Mouse (Mus musculus) E14TG2a.4 (cell line): Measurements from ENCODE around the gene Tnn.

ENCODE experiments used
- H3K27me3 ChIP-seq: 2 replicates; pipeline ENCODE4 v1.6.1; 2014; ENCODE audit warnings: low read length, control low read depth; ENCODE audit not compliant: insufficient read depth
- H3K36me3 ChIP-seq: 2 replicates; pipeline ENCODE4 v1.6.1; 2014; ENCODE audit warnings: low read length, control low read depth; ENCODE audit not compliant: insufficient read depth
- H3K4me1 ChIP-seq: replicated peaks from 2 replicates; pipeline ENCODE4 v1.6.1; 2014; ENCODE audit warnings: low read depth, low read length, control low read depth
- H3K4me3 ChIP-seq: replicated peaks from 2 replicates; pipeline ENCODE4 v1.5.1; 2014; ENCODE audit warnings: mild to moderate bottlenecking, low read length
- H3K9me3 ChIP-seq: 2 replicates; pipeline ENCODE4 v1.6.1; 2014; ENCODE audit warnings: low read length, control low read depth
- CTCF ChIP-seq: conservative IDR thresholded peaks from 2 replicates; pipeline ENCODE4 v1.5.1; 2014; ENCODE audit warnings: low read length
- NANOG ChIP-seq: IDR thresholded peaks from 2 replicates; pipeline ENCODE4 v1.6.1; 2014; ENCODE audit warnings: borderline replicate concordance, low read length, mixed read lengths
- POU5F1 ChIP-seq: IDR thresholded peaks from 2 replicates; pipeline ENCODE4 v1.6.1; 2014; ENCODE audit warnings: low read length, borderline replicate concordance

Gene Tnn

DNA sequence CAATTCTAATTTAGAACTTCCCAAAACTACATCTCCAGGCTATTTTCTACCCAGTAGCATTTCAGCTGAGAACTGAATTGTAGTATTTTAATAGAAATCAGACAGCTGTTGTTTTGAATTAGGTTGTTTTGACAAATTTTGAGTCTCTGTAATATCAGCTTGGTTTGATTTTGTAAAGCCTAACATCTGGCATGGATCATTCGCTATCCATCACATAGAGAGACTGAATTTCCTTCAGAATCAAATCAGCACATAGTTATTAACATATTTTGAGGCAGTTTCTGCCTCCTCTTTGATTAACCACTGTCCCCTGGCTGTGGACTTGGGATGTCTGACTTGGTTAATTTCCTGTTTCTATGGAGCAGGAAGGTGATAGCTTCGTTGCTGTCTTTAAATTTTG lies 44.8 kb downstream of the Tnn start:
- H3K4me3 ChIP-seq: no peak overlapping the region
- no peak for TF ChIP-seq NANOG
- TF ChIP-seq CTCF: no peak
- no peak for TF ChIP-seq POU5F1
- no peaks in the 10 kb centered on the region for H3K36me3 ChIP-seq
- no peaks in the 10 kb centered on the region for H3K4me1 ChIP-seq
- H3K9me3 ChIP-seq: no peaks in the 10 kb centered on the region
- no peaks in the 10 kb centered on the region for H3K27me3 ChIP-seq

DNA sequence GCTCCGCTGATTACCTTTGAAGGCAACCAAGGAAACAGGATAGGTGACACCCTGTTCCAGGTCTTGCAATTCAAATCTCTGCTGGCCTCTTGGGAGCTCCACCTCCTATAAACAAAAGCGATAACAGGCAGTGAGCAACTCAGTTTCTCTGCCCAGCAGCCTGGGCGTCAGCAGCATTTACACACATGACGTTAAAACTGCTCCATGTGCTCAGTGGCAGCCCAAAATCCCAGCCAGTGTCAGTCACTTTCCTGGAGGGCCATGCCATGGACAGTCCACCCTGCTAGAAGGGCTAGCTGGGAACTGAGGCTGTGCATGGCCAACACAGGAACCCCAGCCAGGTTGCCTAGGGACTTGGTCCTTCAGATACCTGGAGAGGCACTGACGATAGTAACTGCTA lies 48.0 kb downstream of the Tnn start:
- no peaks in the 10 kb centered on the region for H3K27me3 ChIP-seq
- TF ChIP-seq CTCF (no peak), POU5F1 (no peak), NANOG (no peak)
- H3K4me3 ChIP-seq: no peak overlapping the region
- H3K4me1 ChIP-seq: no peaks in the 10 kb centered on the region
- no peaks in the 10 kb centered on the region for H3K9me3 ChIP-seq
- H3K36me3 ChIP-seq: no peaks in the 10 kb centered on the region

DNA sequence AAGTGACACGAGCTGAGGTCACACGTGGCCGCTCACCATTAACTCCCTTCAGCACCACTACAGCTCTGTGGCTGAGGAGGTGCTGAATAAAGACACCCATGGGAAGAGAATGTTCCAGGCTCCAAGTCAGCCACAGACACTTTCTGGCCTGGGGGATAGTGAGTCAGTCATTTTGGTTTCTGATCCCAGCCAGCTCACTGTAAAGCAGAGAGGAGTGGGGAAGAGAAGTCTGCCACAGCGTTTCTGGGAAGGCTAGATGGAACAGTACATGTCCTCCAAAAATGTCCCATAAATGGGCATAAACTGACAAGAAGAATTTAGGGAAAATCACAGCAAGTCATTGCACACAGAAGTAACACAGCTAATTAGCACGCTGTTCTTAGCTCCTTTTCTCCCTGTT lies 52.4 kb downstream of the Tnn start:
- H3K9me3 ChIP-seq: no peaks in the 10 kb centered on the region
- H3K4me1 ChIP-seq: no peaks in the 10 kb centered on the region
- no peaks in the 10 kb centered on the region for H3K27me3 ChIP-seq
- TF ChIP-seq POU5F1 (no peak), NANOG (no peak), CTCF (no peak)
- H3K4me3 ChIP-seq: no peak overlapping the region
- no peaks in the 10 kb centered on the region for H3K36me3 ChIP-seq

DNA sequence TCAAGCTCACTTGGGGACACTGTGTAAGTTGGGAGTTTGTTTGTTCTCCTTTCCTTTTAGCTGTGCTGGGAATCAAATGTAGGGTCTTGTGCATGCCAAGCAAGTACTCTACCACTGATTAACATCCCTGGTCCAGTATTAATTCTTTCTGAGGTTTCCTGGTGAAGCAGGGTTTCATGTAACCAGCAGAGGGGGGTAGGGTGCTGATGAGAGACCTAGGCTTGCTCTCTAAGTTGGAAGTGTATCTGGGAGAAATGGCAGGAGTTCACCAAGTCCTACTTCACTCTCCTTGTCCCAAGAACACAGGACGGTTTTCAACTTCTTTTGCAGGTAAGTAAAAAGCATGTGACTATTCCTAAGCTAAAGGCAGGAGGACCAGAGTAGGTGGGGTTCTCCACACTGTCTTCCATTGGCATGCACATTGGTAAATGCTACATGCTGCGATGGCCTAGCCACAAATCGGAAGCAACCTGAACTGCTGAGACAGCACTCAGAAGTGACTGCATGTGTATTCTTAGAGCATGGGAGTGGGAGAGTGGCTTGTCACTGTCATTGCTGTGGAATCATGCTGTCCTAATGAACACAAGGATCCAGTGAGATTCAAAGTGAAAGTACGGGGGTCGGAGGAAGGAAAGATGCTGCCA lies 53.6 kb downstream of the Tnn start:
- Histone ChIP-seq H3K27me3 (no peaks in the 10 kb centered on the region), H3K36me3 (no peaks in the 10 kb centered on the region), H3K4me1 (no peaks in the 10 kb centered on the region), H3K9me3 (no peaks in the 10 kb centered on the region), H3K4me3 (no peak overlapping the region)
- TF ChIP-seq NANOG (no peak), POU5F1 (no peak), CTCF (0 out of 2 replicates have a peak, but pooled peaks have one; percentile 14)

DNA sequence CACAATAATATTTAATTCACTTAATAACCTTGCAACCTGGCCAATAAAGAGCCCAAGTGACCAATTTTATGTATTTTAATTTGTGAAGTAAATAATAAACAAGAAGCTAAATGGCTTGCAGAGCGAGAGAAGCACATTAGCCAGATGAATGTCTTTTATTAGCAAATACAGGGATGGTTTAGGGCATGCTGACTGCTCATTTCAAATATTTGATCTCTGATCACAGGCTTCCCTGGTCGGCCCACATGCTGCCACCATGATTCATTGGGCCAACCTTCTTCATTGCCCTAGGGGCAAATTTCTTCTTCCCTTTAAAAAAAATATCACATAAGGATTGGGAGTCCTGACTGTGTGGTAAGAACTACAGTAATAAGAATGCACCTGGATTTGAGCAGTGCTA lies 66.7 kb downstream of the Tnn start:
- H3K36me3 ChIP-seq: no peaks in the 10 kb centered on the region

DNA sequence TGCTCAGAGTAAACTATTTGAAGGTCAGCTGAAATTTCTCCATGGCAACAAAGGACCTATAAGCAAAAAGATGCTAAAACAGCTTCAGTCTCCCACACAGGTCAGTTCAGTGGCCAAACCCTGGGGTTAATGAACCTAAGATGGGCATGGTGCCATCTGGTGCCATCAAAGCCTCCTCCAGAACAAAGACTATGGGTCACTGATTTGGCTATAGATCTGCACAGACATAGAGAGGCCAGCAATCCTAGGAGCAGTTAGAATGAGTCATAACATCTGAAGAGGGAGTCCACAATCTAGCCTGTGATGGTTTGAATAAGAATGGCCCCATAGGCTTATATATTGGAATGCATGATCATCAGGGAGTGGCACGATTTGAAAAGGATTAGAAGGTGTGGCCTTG lies 69.1 kb downstream of the Tnn start:
- H3K9me3 ChIP-seq: no peaks in the 10 kb centered on the region
- TF ChIP-seq CTCF (no peak), NANOG (no peak), POU5F1 (no peak)
- no peaks in the 10 kb centered on the region for H3K4me1 ChIP-seq
- no peak overlapping the region for H3K4me3 ChIP-seq
- H3K27me3 ChIP-seq: no peaks in the 10 kb centered on the region
- H3K36me3 ChIP-seq: no peaks in the 10 kb centered on the region

More for the DNA sequence above, 66.7 kb downstream of the Tnn start:
- Histone ChIP-seq H3K9me3 (no peaks in the 10 kb centered on the region), H3K4me1 (no peaks in the 10 kb centered on the region), H3K4me3 (no peak overlapping the region), H3K27me3 (no peaks in the 10 kb centered on the region)
- no peak for TF ChIP-seq POU5F1

DNA sequence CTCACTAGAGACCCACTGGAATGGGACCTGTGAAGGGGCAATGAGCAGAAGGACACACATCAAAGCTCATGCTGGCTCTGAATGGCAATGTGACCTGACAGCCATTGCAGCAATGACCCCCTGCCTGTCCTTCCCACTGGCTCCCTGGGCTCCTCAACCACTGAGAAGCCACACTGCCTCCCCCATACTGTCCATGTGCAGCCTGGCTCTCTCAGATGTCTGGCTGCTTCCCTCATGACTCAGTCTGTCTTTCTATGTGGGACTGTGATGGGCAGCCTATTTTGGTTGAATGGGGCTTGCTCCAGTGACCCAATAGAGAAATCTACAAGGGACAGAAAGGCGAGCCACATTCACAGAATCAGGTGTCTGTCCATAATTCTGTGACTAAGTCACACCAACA lies 70.7 kb downstream of the Tnn start:
- no peaks in the 10 kb centered on the region for H3K9me3 ChIP-seq
- H3K27me3 ChIP-seq: no peaks in the 10 kb centered on the region
- H3K4me3 ChIP-seq: no peak overlapping the region
- TF ChIP-seq CTCF: no peak
- H3K36me3 ChIP-seq: no peaks in the 10 kb centered on the region
- H3K4me1 ChIP-seq: no peaks in the 10 kb centered on the region

DNA sequence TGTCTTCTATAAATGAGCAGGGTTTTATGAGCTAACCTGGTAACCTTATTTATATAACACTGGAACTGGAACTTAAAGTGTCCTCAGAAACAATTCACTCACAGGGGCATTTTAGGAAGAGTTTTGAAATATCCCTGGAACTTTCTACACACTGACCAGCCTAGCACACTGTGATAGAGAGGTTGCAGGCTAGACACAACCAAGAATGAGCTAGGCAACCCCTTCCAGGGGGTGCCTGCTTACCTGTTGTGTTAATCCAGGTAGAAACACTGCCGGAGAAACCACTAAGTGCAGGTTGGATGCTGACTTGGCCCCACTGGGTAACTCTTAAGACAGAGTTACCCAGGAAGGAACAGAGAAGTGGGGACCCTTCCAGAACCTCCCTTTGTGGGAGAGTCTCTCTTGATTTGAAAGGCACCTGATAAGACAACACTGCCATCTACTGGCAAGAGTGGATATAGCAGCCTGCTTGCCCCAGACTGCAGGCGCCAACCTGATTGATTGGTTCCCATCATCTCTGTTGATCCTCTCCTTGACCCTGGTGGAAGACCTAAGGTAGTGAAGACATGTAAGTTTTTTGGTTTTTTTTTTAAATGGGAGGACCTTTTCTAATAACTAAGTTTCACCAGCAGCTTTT lies 72.5 kb downstream of the Tnn start:
- Histone ChIP-seq H3K36me3 (no peaks in the 10 kb centered on the region), H3K27me3 (no peaks in the 10 kb centered on the region), H3K4me3 (no peak overlapping the region), H3K4me1 (no peaks in the 10 kb centered on the region), H3K9me3 (no peaks in the 10 kb centered on the region)
- TF ChIP-seq CTCF: peak; percentile 73
- no peak for TF ChIP-seq NANOG
- TF ChIP-seq POU5F1: no peak

DNA sequence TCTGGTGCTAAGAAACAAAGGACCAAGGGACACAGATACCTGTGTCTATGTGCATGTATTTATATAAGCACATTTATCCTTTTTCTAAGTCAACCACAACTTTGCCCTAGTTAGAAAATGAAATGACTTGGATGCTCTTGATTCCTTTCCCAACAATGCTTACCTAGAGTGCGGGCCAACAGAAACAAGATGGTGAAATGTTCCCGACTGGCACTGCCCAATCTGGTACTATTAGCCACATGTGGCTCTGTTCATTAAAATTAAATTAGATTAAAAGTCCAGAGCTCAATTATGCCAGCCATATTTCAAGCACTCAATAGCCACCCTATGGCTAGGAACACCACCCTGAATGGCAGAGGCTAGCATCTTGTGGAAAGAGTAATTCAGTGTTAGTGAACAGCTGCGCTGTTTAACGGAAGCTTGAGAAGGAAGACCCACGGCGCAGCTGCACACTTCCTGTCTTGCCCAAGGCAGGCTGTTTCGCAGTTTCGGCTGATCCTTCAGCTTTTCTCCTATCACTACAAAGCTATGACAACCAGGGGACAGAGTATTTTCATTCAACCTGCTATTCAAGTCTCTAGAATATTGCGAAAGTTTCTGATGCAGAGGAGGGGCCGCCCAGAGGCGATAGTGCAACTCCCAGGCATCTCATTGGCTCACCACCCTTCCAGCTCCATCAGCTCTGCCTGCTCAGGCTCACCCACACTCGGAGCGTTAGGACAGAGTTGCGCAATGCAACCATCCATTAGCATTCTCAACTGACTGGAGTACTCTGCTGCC lies 74.3 kb downstream of the Tnn start:
- TF ChIP-seq NANOG (no peak), POU5F1 (no peak), CTCF (no peak)
- H3K4me1 ChIP-seq: no peaks in the 10 kb centered on the region
- no peaks in the 10 kb centered on the region for H3K36me3 ChIP-seq
- H3K4me3 ChIP-seq: no peak overlapping the region
- H3K27me3 ChIP-seq: no peaks in the 10 kb centered on the region
- no peaks in the 10 kb centered on the region for H3K9me3 ChIP-seq
